Mouse (Mus musculus): Measurements from ENCODE around the gene Prrc2a. TPM values are rescaled to one million over a fixed set of nuclear protein-coding genes. Genes with fewer than 3 reads are reported as not detected.

The Prrc2a gene
- polyA plus RNA-seq, 1 experiment from 2014 or later, result 125 TPM

DNA sequence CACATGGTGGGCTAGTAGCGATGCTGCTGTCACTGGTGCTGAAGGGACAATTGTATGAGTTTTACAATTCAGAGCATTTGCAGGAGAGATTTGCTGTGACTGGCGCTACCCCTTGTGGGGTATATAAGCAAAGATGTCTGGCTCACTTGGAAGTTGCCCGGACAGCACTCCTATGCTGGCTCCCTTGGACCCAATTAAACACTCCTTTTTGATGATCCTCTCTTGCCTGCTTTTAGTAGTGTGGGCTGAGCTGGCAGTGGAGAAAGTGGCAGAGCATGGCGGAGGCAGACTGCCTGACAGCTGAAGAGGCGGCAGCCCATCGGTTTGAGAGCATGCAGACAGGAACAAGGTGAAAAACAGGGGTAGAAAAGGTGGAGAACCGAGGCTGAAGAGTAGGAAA, 3.1 kb upstream of the Prrc2a start:
- no peaks in the 10 kb centered on the region for H3K36me3 ChIP-seq
- no peaks in the 10 kb centered on the region for H3K27me3 ChIP-seq (replicated peaks)
- no peak overlapping the region for H3K4me2 ChIP-seq (replicated peaks)
- no peak overlapping the region for H3K4me3 ChIP-seq (replicated peaks)
- no peak overlapping the region for H3K9ac ChIP-seq
- peaks cover 9% of the 10 kb centered on the region for H3K4me1 ChIP-seq (replicated peaks)
- H3K27ac ChIP-seq, result no peak overlapping the region
- WGBS, result 89% methylated on average over 7 of the region's 7 CpGs
- H3K9me3 ChIP-seq, result no peaks in the 10 kb centered on the region
- ATAC-seq, result no peak

DNA sequence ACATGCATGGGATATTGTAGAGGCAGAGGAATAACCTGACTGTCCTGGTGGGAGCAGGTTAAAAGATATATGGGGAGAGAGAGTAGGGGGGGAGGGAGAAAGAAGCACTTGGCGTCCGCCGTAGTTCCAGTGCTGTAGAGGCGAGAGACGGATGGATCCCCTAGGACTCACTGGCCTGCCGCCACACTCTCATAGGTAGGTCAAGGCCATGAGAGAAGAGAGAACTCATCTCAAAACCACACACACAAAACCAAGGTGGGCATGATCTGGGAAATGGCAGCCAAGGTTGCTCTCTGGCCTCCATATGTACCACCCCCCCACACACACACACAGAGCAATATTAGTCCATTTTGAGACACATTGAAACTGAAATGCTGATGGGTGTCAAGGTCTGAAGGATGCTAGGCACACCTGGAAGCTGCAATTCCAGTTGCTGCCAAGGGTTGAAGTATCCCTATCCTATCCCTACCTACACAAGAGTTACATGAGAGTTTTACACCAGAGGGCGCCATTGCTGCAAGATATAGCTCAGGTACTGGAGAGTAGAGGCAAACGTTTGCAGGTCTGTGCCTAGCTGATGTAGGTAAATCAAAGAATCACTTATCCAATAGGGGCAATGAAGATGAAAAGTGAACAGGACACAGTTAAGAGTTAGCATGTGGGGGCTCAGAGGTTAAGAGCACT, 1.8 kb upstream of the Prrc2a start:
- H3K9me3 ChIP-seq, result no peaks in the 10 kb centered on the region
- H3K4me3 ChIP-seq (replicated peaks), result no peak overlapping the region; the same call in 1 of the 2 replicates
- H3K27ac ChIP-seq, result no peak overlapping the region
- no peak overlapping the region for H3K9ac ChIP-seq
- peak overlapping the region; percentile 50 for H3K4me2 ChIP-seq (replicated peaks)
- no peaks in the 10 kb centered on the region for H3K27me3 ChIP-seq (replicated peaks)
- peaks cover 18% of the 10 kb centered on the region for H3K4me1 ChIP-seq (replicated peaks)
- WGBS, result 64% methylated on average over 8 of the region's 8 CpGs
- H3K36me3 ChIP-seq, result peaks cover 7% of the 10 kb centered on the region
- no peak for ATAC-seq

DNA sequence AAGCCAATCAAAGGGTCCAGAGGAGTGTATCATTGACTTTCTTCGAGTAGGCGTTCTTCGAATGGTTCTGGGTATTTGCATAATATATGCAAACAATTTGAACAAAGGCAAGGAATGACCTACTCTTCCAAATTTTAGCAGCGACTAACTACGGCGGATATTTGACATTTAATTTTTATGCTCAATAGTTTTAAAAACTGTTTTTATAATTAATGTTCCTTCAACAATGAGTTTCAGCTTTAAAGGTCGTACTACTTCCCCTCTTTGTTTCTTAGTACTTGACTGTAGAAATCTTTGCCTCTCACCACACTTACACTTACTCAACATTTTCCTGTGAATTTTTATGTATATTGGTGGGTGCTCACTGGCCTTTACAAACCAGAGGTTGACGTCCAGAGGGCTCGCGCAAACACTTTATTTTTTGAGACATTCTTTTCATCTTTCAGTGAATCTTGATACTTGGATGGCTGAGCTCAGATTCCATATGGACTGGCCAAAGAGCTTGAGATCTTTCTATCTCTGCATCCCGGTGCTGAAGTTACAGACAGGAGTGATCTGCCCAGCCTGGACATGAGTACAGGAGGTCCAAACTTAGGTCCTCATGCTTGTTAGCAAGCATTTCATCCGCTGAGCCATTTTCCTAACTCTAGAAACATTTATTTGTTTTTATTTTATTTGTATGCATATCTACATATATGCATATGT, 906 bp upstream of the Prrc2a start:
- ATAC-seq, result no peak; the same call in 1 of the 2 replicates
- WGBS, result 16% methylated on average over 12 of the region's 12 CpGs
- Histone ChIP-seq H3K27ac (peak overlapping the region; percentile 98), H3K36me3 (peaks cover 15% of the 10 kb centered on the region), H3K9me3 (no peaks in the 10 kb centered on the region), H3K9ac (peak overlapping the region; percentile 3; the same call in 1 of the 2 replicates), H3K4me1 (replicated peaks) (peaks cover 18% of the 10 kb centered on the region), H3K4me3 (replicated peaks) (peak overlapping the region; percentile 100), H3K27me3 (replicated peaks) (no peaks in the 10 kb centered on the region), H3K4me2 (replicated peaks) (peak overlapping the region; percentile 50)

DNA sequence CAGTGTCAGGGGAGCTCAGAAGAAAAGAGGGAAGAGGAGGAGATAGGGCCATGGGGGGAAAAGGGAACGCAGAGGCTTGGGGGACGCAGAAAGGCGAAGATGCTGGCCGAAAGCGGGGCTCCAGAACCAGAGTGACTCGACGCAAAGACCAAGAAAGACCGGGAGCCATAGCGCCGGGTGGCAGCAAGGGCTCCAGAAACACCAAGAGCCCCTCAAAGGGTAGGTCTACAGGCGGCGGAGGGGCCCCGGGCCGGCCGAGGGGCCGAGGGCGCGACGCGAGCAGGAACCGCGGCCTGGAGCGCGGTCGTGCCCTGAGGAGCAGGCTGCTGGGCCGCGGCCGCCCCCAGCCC, 504 bp downstream of the Prrc2a start:
- peak overlapping the region; percentile 82 for H3K4me2 ChIP-seq (replicated peaks)
- H3K4me3 ChIP-seq (replicated peaks), result peak overlapping the region; percentile 100
- no peaks in the 10 kb centered on the region for H3K9me3 ChIP-seq
- peaks cover 30% of the 10 kb centered on the region for H3K36me3 ChIP-seq
- no peaks in the 10 kb centered on the region for H3K27me3 ChIP-seq (replicated peaks)
- under 1% methylated on average over 26 of the region's 28 CpGs for WGBS
- H3K27ac ChIP-seq, result peak overlapping the region; percentile 94
- peak overlapping the region; percentile 100 for H3K9ac ChIP-seq
- peaks cover 18% of the 10 kb centered on the region for H3K4me1 ChIP-seq (replicated peaks)
- ATAC-seq, result no peak

DNA sequence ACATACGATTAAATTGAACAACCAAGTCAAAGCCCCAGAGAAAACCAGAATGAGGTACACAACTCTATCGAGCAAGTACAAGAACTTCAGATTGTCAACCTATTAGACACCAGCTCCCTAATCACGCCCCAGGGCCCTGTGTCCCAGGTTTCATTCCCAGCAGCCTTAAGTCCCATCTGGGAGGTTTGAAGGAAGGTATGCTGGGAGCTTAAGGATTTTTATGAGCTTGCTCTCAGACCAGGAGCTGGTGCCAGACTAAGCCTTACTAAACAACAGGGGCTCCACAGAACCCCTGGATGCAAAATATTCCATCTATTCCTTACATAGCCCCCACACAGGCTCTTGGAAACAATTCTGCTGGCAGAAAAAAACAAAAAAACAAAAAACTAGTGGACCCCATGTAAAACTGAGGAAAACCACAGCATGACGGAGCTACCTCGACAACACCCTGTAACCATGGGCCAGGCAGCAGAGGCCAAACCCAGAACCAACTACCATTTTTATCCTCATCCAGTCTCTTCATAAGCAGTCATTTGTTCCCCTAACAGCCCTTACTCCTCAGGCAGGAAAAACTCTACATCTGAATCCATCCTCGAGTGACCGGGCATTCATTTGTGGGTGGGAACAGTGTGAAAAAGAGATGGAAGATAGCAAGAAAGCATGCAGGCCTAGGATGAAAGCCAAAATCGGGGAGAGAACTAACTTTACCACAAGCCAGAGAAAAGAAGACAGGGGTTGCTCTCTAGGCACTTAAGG, 1.2 kb downstream of the Prrc2a start:
- no peak for ATAC-seq
- Histone ChIP-seq H3K9ac (peak overlapping the region; percentile 100), H3K4me1 (replicated peaks) (peaks cover 18% of the 10 kb centered on the region), H3K4me2 (replicated peaks) (peak overlapping the region; percentile 82), H3K27ac (peak overlapping the region; percentile 94), H3K36me3 (peaks cover 36% of the 10 kb centered on the region), H3K9me3 (no peaks in the 10 kb centered on the region), H3K4me3 (replicated peaks) (peak overlapping the region; percentile 100), H3K27me3 (replicated peaks) (no peaks in the 10 kb centered on the region)
- 8% methylated on average over 8 of the region's 8 CpGs for WGBS

DNA sequence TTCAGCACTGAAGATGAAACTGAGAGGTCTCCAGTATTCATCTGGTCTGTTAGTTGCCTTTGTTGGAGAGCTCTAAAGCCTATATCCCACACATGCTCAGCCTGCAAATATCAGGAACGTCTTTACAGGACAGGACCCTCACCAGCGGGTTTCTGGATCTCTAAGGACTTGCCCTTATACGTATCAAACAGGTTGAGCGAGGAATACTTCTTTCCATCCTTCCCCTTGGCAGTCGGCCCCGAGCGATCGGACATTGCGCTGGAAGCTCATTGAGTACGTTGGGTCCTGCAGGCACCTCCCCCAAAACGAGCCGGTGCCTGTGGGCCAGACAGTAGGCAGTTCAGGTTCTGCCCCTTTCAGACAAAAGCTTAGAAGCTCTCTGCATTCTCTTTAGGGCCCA, 2.0 kb downstream of the Prrc2a start:
- Histone ChIP-seq H3K4me2 (replicated peaks) (peak overlapping the region; percentile 82), H3K27ac (no peak overlapping the region), H3K27me3 (replicated peaks) (no peaks in the 10 kb centered on the region), H3K4me1 (replicated peaks) (peaks cover 18% of the 10 kb centered on the region), H3K9me3 (no peaks in the 10 kb centered on the region), H3K9ac (peak overlapping the region; percentile 100), H3K4me3 (replicated peaks) (peak overlapping the region; percentile 100), H3K36me3 (peaks cover 44% of the 10 kb centered on the region)
- WGBS, result 24% methylated on average over 12 of the region's 12 CpGs
- no peak for ATAC-seq

DNA sequence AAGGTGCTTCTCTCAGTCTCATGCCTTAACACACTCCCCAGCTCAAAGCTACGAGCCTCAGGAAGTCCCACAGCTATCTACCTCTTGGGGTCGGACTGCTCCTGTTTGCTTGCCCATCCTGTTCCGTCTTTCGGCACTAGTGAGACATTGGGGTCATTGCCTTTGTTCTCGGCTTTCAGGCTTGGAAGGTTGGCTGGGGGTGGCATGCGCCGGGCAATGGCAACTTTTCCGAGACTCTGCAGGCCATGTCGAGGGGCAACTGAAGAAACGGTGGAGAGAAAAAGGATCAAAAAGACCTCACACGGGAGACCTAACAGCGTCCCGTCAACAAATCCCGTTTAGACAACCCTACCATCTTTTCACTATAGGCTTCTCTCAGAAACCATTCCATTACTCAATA, 2.6 kb downstream of the Prrc2a start:
- Histone ChIP-seq H3K4me2 (replicated peaks) (peak overlapping the region; percentile 82), H3K27me3 (replicated peaks) (no peaks in the 10 kb centered on the region), H3K4me3 (replicated peaks) (peak overlapping the region; percentile 100), H3K36me3 (peaks cover 50% of the 10 kb centered on the region), H3K9me3 (no peaks in the 10 kb centered on the region), H3K27ac (no peak overlapping the region), H3K9ac (peak overlapping the region; percentile 5; the same call in 1 of the 2 replicates), H3K4me1 (replicated peaks) (peaks cover 18% of the 10 kb centered on the region)
- no peak for ATAC-seq
- WGBS, result 78% methylated on average over 14 of the region's 14 CpGs

DNA sequence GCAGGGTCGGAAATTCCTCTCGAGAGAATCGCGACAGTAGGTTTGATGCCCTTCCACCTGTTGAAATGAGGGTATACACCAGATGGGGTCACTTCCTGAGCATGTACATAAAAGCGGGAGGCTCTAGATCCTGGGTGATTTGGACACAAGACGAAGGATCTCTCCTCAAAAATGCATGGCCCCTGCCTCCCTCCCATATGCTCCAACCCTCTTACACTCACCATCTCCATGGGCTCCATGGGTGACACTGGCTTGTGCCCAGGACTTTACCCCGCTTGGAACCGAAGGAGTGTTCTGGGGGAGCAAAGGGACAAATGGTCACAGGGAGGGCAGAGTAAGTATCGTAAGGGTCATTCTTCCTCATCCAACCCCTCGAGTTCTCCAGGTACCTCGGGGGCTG, 3.3 kb downstream of the Prrc2a start:
- Histone ChIP-seq H3K4me1 (replicated peaks) (peaks cover 17% of the 10 kb centered on the region), H3K4me2 (replicated peaks) (0 out of 2 replicates have a peak overlapping the region, but pooled peaks have one; percentile 82), H3K4me3 (replicated peaks) (no peak overlapping the region), H3K27me3 (replicated peaks) (no peaks in the 10 kb centered on the region), H3K9me3 (no peaks in the 10 kb centered on the region), H3K9ac (no peak overlapping the region), H3K27ac (no peak overlapping the region), H3K36me3 (peaks cover 57% of the 10 kb centered on the region)
- ATAC-seq, result no peak
- 78% methylated on average over 11 of the region's 11 CpGs for WGBS

DNA sequence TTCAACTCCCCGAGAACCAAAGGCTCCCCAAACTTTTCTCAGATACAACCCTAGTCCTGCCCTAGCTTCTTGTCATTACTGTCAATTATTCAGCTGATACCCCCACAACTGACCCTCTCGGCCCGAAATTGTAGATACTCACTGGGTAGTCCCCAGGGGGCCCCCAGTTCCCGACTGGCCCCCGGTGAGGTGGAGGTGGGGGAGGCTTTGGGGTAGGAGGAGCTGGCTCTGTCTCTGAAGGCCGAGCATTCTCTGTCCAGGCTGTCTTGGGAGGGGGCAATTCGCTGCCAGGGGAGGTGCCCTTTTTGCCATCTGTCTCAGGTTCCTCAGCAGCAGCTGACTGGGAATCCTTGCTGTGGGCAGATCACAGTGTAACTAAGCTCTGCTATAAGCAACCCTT, 5.1 kb downstream of the Prrc2a start:
- no peaks in the 10 kb centered on the region for H3K9me3 ChIP-seq
- H3K4me1 ChIP-seq (replicated peaks), result peaks cover 11% of the 10 kb centered on the region
- WGBS, result 84% methylated on average over 7 of the region's 7 CpGs
- no peak overlapping the region for H3K4me3 ChIP-seq (replicated peaks)
- no peak overlapping the region for H3K9ac ChIP-seq
- no peaks in the 10 kb centered on the region for H3K27me3 ChIP-seq (replicated peaks)
- ATAC-seq, result no peak
- no peak overlapping the region for H3K4me2 ChIP-seq (replicated peaks)
- H3K27ac ChIP-seq, result no peak overlapping the region
- peaks cover 74% of the 10 kb centered on the region for H3K36me3 ChIP-seq

DNA sequence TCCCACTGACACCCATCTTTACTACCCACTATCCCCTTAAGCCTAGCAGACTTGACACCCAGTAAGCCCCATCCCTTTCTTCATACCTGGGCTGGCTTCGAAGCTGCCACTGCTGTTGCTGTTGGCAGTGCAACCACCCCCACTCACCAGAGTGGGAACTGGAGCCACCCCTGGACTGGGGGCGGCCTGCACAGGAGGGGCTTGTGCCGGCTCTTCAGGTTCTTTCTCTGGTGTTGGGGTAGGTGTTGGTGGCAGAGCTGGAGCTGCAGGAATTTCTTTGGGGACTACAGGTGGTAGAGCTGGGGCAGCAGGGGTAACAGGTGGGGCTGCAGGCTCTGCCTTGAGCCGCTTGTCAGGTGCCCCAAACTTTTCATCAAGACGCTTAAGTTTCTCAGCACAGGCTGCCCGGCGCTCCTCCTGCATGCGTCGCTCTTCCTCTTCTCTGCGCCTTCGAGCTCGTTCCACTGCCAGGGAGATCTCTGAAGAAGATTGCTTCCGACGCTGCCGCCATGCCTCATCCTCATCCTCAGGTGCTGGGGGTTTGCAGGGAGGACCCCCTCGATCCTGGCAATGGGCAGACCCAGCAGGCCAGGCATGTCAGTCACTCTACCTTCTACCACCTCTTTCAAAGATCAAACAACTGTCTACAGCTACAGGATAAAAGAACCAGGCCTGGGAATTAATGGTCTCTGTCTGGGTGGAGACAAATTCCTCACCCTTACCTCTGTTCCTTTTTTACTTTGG, 5.7 kb downstream of the Prrc2a start:
- 95% methylated on average over 16 of the region's 16 CpGs for WGBS
- no peak for ATAC-seq

DNA sequence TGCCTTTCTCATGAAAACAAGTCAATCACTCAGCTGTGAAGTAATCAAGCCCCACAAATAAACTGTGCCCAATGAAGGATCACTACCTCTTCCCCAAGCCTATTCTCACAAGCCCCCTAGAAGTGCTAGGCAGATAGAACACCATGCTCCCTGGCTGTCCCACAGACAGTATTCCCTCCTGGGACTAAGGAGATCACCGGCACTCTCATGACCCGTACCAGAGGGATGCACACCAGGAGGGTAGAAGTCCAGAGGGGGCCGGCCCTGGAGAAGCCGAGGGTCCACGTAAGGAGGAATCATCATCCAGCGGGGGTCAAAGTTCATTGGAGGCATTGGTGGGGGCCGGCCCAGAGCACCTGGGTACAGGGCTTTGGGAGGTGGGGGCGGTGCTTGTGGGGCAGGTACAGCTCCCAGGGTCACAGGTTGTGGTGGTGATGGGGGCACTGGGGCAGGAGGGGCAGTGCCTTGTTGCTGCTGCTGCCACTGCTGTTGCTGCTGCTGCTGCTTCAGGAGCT, 7.0 kb downstream of the Prrc2a start:
- H3K4me2 ChIP-seq (replicated peaks), result no peak overlapping the region
- no peak overlapping the region for H3K9ac ChIP-seq
- H3K9me3 ChIP-seq, result no peaks in the 10 kb centered on the region
- no peak overlapping the region for H3K4me3 ChIP-seq (replicated peaks)
- H3K27ac ChIP-seq, result no peak overlapping the region
- H3K27me3 ChIP-seq (replicated peaks), result no peaks in the 10 kb centered on the region
- WGBS, result 87% methylated on average over 8 of the region's 8 CpGs
- H3K36me3 ChIP-seq, result peaks cover 93% of the 10 kb centered on the region
- no peak for ATAC-seq
- peaks cover 8% of the 10 kb centered on the region for H3K4me1 ChIP-seq (replicated peaks)

More for the DNA sequence above, 5.7 kb downstream of the Prrc2a start:
- H3K27me3 ChIP-seq (replicated peaks), result no peaks in the 10 kb centered on the region
- no peaks in the 10 kb centered on the region for H3K9me3 ChIP-seq
- H3K4me2 ChIP-seq (replicated peaks), result no peak overlapping the region
- no peak overlapping the region for H3K27ac ChIP-seq
- no peak overlapping the region for H3K9ac ChIP-seq
- H3K36me3 ChIP-seq, result peaks cover 80% of the 10 kb centered on the region
- peaks cover 11% of the 10 kb centered on the region for H3K4me1 ChIP-seq (replicated peaks)
- no peak overlapping the region for H3K4me3 ChIP-seq (replicated peaks)
